Mouse (Mus musculus) olfactory bulb, adult 2 months (tissue): Measurements from ENCODE around the gene Iqgap1.

Source experiments
- CTCF ChIP-seq: fragments of 200-500 bp; IDR thresholded peaks from 2 replicates; pipeline ENCODE4 v1.5.1; 2012; ENCODE audit warnings: low read depth, mild to moderate bottlenecking, low read length, moderate library complexity; ENCODE audit not compliant: insufficient read depth
- POLR2A ChIP-seq: fragments of 200-500 bp; IDR thresholded peaks from 2 replicates; pipeline ENCODE4 v1.6.1; 2012; ENCODE audit warnings: mild to moderate bottlenecking, low read depth, low read length, moderate library complexity; ENCODE audit not compliant: insufficient read depth

DNA sequence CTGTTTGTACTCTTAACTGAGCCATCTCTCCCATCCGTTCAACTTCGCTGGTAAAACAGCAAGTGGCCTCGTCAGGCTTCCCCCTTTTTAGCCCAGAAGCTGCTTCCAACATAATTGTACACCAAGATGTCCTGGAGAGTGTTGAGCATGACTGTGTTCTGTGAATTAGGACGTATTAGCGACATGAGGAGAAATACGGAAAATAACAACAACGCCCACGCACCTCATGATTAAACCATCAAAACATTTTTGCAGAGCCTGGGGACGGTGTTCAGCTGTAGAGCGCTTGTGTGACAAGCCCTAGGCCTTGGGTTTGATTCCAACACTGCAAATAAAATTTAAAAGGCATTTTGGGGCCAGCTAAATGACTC is 136.6 kb downstream of the Iqgap1 start:
- TF ChIP-seq POLR2A (no peak), CTCF (no peak)
